Mouse (Mus musculus) adrenal gland, postnatal 36 days (tissue): ENCODE results near the gene Ankrd44. TPM values are rescaled to one million over a fixed set of nuclear protein-coding genes. Genes with fewer than 3 reads are reported as not detected.

ENCODE experiments used
- DNase-seq, 2 experiments: peaks; one replicate each; pipeline ENCODE4 v3.0.0; 2021; ENCODE audit warnings: mixed read lengths in 1 of 2
- total RNA-seq, 2 experiments: library from RNA; stranded (reverse); gene quantifications; 2 replicates each; pipeline ENCODE4 v1.2.3; 2021

The Ankrd44 gene
- total RNA-seq, 2 experiments from 2014 or later = 15.6 to 17.1 TPM

GRCm38 (mm10) chr1:54846346-54847000 is 79.7 kb downstream of the Ankrd44 start:
- no peak for DNase-seq

- DNase-seq = no peak
These were observed 81.8 kb downstream of the Ankrd44 start for GRCm38 (mm10) chr1:54844361-54844760.

- no peak for DNase-seq
These were observed 83.3 kb downstream of the Ankrd44 start for GRCm38 (mm10) chr1:54842765-54843461.

- no peak for DNase-seq
These were observed 84.4 kb downstream of the Ankrd44 start for GRCm38 (mm10) chr1:54841788-54842187.

GRCm38 (mm10) chr1:54840040-54840439 is 86.1 kb downstream of the Ankrd44 start:
- DNase-seq = no peak

GRCm38 (mm10) chr1:54838486-54838805 is 87.7 kb downstream of the Ankrd44 start:
- DNase-seq = no peak

GRCm38 (mm10) chr1:54837721-54838485 is 88.3 kb downstream of the Ankrd44 start:
- peak; percentile 4 to 26 for DNase-seq

- no peak for DNase-seq
These were observed 90.5 kb downstream of the Ankrd44 start for GRCm38 (mm10) chr1:54835661-54836205.

GRCm38 (mm10) chr1:54833221-54833620 is 93.0 kb downstream of the Ankrd44 start:
- DNase-seq = no peak

- DNase-seq = peak in 1 of 2 experiments; percentile 37
These were observed 93.4 kb downstream of the Ankrd44 start for GRCm38 (mm10) chr1:54832765-54833164.

- DNase-seq = peak; percentile 5 to 41
These were observed 96.0 kb downstream of the Ankrd44 start for GRCm38 (mm10) chr1:54830223-54830622.

- no peak for DNase-seq
These were observed 96.4 kb downstream of the Ankrd44 start for GRCm38 (mm10) chr1:54829681-54830213.

- DNase-seq = no peak
These were observed 98.4 kb downstream of the Ankrd44 start for GRCm38 (mm10) chr1:54827827-54828226.

GRCm38 (mm10) chr1:54827351-54827750 is 98.8 kb downstream of the Ankrd44 start:
- DNase-seq = no peak

GRCm38 (mm10) chr1:54826426-54826986 is 99.7 kb downstream of the Ankrd44 start:
- peak; percentile 95 for DNase-seq

GRCm38 (mm10) chr1:54825718-54826425 is 100.3 kb downstream of the Ankrd44 start:
- no peak for DNase-seq

GRCm38 (mm10) chr1:54824106-54824808 is 101.9 kb downstream of the Ankrd44 start:
- DNase-seq = no peak

- DNase-seq = no peak
These were observed 104.4 kb downstream of the Ankrd44 start for GRCm38 (mm10) chr1:54821797-54822196.

- no peak for DNase-seq
These were observed 110.9 kb downstream of the Ankrd44 start for GRCm38 (mm10) chr1:54815206-54815855.

GRCm38 (mm10) chr1:54809811-54810549 is 116.2 kb downstream of the Ankrd44 start:
- DNase-seq = no peak
